Mouse (Mus musculus): ENCODE results near the gene Pkp4.

DNA sequence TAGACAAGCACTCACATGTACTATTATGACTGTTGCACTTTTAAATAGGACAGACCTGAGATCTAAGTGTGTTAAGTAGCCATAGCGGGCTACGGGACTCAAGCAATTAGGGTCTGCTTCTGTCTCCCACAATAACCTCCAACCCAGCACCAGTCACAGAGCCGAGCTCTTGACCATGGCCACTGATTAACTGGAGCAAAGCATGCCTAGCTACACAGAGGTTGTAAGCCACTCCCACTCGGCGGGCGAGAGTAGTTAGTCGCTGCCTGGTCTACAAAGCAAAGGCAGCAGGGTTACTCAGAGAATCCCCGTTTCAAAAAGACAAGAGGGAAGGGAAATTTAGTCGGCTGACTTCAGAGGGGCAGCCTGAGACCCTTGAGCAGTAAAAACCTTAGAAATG is 70.0 kb downstream of the Pkp4 start:
- no peak for TF ChIP-seq HCFC1 (IDR thresholded peaks at IDR 0.05; ENCODE audit: low read depth, low read length)
- TF ChIP-seq GATA1 (IDR thresholded peaks at IDR 0.05; ENCODE audit: low read depth, low read length), result no peak
- no peak for TF ChIP-seq ETS1 (IDR thresholded peaks at IDR 0.05; ENCODE audit: low read depth, low read length)
- no peak for TF ChIP-seq POLR2A (IDR thresholded peaks at IDR 0.05; ENCODE audit: control insufficient read depth in 1 of 2, insufficient read depth in 1 of 2, low read depth in 1 of 2, low read length in 2 of 2, poor library complexity in 1 of 2)
